Mouse (Mus musculus) megakaryocyte, embryonic 14.5 days (primary cell): Measurements from ENCODE around the gene Phf3.

Source experiments
- FLI1 ChIP-seq: IDR thresholded peaks from 2 replicates; pipeline ENCODE4 v1.6.1; 2012; ENCODE audit warnings: low read length, inconsistent platforms, mixed read lengths
- GATA1 ChIP-seq: IDR thresholded peaks from 3 replicates; pipeline ENCODE4 v1.6.1; 2012; ENCODE audit warnings: mixed read lengths, low read length, inconsistent platforms, borderline replicate concordance

DNA sequence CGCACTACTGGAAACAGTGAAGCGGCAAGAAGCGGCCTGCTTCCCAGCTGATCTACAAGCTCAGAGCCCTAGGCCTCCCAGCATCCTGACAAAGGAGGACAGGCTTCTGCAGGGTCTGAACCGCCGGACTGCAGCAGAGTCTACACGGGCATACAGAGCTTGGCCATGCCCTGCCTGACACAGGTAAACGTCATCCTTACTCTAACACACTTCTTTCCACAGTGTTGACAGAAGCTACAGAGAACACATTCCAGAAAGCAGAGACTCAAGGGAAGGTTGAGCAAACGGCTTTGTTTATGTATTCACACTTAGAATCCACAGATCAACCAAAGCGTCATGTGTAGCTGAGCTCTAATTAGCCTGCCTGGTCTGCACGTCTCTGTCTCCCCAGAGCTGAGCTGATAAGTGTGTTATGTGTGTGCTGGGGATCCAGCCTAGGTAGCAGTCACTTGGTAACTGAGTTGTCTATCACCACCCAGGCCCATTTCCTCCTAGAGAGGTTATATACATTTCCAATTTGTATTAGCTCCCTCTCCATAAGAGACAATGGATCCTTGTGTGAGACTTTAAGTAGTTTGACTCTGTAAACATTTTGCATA is 65.5 kb downstream of the Phf3 start:
- no peak for TF ChIP-seq GATA1
- no peak for TF ChIP-seq FLI1
